Mouse (Mus musculus): ENCODE results near the gene Rab3gap1. TPM values are rescaled to one million over a fixed set of nuclear protein-coding genes. Genes with fewer than 3 reads are reported as not detected.

Rab3gap1 gene
- total RNA-seq, 2 experiments from 2014 or later: 29.5 to 31.3 TPM

DNA sequence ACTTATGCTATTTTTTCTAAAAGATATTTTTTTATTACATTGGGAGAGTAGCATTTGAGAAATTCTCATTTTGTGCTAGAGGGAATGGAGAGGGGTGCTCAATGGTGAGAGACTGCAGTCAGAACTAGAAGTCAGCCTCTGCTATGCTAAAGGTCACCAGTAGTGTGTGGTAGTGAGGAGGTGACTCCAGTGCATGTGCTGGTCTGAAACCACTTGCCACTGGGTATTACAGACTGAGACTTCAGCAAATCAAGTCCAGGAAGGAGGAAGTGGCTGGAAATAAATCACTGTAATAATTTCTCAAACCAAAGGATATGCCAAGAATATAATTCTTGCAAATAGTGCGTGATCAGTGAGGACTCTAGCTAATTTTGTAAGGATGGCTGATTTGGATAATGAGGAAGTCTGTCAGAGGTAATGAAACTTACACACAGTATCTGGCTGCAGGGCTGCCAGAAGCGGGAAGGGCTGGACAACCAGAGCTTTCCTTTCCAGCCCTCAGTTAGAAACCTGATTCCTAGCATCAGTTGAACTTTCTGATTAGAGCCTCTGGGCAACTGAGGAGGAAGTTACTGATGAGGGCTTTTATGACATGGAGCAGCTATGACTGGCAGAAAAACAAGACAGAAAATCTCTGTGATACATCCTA, 112.5 kb downstream of the Rab3gap1 start:
- no peak for DNase-seq (ENCODE audit: low spot score in 2 of 2)

DNA sequence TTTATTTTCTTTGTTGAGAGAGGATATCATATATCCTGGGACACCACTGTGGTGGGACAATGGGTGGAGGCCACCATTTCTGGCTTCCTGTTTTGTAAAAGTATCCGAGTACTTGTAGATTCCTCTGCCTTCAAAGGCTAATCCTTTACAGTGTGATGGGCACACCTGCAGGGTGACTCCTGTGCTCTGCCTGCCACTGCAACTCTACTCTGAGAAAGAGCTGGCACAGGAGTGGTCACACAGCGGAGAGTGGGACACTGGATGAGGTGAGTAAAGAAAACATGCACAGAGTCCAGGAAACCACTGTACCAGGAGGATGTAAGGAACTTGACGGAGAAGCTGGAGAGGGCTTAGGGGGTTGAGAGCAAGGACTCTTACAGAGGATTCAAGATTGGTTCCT, 113.7 kb downstream of the Rab3gap1 start:
- DNase-seq (ENCODE audit: low spot score in 2 of 2): no peak

DNA sequence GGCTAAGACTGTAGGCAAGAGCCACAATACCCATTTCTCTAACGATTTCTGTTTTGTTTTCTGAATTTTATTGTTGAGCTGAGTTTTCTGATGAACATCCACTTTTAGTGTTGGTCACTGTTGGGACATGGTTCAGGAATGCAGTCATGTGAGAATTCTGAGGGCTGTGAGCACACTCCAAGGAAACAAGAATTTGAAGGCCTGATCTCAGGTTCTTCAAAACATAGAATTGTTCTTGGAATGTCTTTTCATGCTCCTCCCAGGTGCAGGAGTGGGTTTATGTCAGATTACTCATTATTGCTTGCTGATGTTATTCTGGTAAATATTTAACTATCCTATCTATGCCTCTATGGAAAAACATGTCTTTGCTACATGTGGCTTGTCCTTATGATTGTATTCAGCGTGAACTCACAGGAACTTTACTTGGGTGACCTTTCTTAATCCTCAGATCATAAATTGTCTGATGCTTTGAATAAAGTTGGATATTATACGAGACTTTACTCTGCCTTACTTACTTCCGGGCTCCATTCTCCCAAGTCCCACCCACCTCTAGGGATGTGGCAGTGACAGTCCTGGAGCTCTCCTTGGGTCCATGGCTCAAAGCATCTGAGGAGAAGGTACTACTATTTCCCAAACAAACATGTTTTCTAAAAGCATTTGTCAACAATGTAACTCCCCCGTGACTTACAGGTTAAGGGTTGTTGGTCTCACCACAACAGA, 114.9 kb downstream of the Rab3gap1 start:
- DNase-seq (ENCODE audit: low spot score in 2 of 2): no peak

DNA sequence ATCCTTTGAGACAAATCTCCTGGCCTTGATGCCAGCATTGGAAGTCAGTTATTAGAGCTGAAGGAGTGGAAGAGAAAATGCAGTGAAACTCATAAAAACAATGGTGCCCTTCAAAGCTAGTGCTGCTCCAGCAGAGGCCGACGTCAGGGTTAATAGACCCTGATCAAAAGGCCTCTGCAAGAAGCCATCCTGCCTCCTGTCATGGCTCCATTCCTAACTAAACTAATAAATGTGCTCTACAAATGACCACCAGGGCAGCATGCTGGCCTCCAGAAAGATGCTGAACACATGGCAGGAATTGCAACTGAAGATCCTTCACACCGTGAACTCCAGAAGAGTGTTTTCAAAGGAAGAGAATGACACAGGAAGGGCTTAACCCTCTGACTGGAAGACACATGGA, 116.8 kb downstream of the Rab3gap1 start:
- no peak for DNase-seq (ENCODE audit: low spot score in 2 of 2)

DNA sequence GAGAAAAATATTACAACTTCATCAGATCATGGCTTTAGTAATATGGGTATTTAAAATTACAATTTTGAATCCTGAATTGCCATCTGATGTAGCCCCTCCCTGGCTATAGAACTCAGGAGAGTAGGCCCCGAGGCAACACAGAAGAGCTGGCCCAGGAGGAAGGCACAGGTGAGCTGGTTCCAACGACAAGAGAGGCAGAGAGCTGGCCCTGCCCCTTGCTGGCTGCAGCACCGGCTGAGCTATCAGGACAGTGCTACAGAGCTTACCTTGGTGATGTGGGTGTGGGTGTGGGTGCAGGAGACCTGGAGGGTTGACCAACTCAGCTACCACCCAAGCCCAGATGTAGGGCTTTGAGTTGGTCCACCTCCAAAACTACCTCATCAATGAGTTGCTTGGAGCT, 119.7 kb downstream of the Rab3gap1 start:
- DNase-seq (ENCODE audit: low spot score in 2 of 2): no peak

DNA sequence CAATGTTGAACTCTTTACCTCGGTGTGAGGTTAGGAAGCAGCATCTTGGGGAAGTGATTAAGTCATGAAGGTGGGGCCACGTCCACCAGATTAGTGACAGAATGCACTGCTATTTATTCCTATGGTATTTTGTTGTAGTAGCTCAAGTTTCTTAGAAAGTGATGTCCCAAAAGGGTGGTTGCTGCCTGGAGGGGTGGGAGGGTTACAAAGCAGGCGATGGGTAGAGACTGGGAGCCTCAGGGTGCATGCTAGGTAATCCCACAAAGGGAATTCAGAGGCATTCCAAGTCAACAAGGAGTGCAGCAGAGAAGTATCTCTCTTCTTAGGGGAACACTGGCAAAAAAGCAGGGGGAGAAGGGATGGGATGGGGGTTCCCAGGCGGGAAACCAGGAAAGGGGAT, 120.8 kb downstream of the Rab3gap1 start:
- DNase-seq (ENCODE audit: low spot score in 2 of 2): no peak

DNA sequence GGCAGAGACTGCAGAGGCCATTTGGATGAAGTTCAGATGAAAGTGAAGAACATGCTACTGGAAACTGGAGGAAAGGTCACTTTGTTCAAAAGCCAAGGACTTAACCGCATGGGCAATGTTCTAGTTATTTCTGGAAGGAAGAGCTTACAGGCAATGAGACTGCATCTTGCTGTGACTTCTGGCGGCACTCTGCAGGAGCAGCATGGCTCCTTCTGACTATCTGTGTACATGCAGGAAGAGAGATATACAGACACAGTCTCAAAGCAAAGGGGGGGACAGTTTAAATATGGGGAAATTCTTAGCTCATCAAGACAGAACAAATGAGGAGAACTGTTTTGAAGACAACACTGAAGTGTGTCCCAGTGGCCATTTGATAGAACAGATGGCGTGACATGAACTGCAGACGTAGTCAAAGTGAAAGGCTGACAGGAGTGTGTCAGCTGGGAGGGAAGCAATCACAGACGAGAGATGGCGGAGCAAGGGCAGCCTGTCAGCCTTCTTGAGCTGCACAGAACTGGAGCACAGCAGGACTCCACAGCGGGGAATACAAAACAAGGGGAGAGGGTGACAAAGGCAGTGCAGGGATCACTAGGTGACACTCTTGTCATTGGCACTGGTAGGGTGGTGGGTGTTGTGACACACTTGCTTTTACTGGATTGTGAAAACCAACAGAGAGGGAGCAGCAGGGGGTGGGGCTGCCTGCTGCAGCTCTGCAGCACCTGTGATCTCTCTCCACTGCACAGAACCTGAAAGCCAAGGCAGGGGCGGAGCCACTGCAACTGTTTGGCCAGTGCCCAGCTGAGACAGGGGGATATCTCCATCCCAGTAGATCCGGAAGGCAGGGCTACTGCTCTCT, 121.5 kb downstream of the Rab3gap1 start:
- DNase-seq (ENCODE audit: low spot score in 2 of 2): peak in 1 of 2 experiments; percentile 17

Other genes with a start within 250 kb of the Rab3gap1 start
- not detected for gene Tmem163, start 189.2 kb upstream of the Rab3gap1 start, total RNA-seq (2021)
- gene Acmsd, start 139.4 kb upstream of the Rab3gap1 start, total RNA-seq (2021): not detected
- gene Ccnt2, start 94.6 kb upstream of the Rab3gap1 start, total RNA-seq (2021): 10 to 100 TPM; 37.8 to 42.7 TPM
- gene Map3k19, start 13.7 kb upstream of the Rab3gap1 start, total RNA-seq (2021): not detected
- 1 to 10 TPM; 7.1 to 8.2 TPM for gene Zranb3, start 234.3 kb downstream of the Rab3gap1 start, total RNA-seq (2021)
- gene R3hdm1, start 234.5 kb downstream of the Rab3gap1 start, total RNA-seq (2021): 10 to 100 TPM; 74.0 to 77.3 TPM

All from gastrocnemius, postnatal 4 days (tissue).